In the genomic region with DNA sequence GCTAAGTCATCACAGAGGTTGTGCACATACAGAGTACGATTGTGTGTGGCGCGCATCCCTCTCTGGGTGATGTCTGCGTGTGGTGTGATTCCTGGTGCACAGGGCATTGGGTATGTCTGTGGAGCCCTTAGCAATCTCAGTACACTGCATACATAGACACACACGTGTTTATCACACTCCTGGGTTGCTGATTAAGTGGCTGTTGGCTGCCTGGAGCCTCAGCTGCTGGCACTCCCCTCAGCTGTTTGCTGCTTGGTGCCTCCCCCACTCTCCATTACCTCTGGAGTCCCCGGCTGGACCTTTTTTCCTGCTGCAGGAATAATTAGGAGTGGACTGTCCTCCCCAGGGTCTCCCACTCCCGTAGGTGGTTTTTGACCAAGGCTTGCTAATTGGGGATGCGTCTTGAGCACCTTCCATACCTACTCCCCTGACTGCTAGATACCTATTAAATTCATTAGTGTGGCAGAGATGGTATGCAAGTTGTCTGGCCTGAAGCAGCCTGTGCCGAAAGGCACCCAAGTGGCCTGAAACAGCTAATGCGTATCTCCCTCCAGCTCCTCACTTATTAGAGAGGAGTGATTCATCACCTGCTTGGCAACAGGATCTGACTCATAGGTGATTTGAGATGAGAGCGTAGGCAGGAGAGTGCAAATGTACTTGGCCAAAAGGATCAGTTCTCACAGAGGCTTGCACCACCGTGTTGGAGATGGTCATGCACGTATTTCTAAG, we compare ENCODE assay signal across 11 mouse cellular contexts. TPM values are rescaled to one million over a fixed set of nuclear protein-coding genes. Genes with fewer than 3 reads are reported as not detected.
DNase-seq lines count a peak whose midpoint lies in the region; ATAC-seq lines count a peak whose summit lies in the region.
"Had no signal": no experiment of that assay in that cellular context is flagged by ENCODE, and none has a peak within 500 bp of the region (broad histone marks: within the 10 kb centered on the region; RNA-seq: fewer than 3 reads in every experiment).

No protein-coding gene starts in this region.

- H3K36me3 ChIP-seq in hindbrain, embryonic 13.5 days = peaks cover 31% of the 10 kb centered on the region
- peaks cover 4% of the 10 kb centered on the region for H3K36me3 ChIP-seq in neural tube, embryonic 14.5 days (ENCODE audit: control insufficient read depth, insufficient read depth, low read length)

- no peak overlapping the region for H3K4me2 ChIP-seq in hindbrain, embryonic 13.5 days
- no peak overlapping the region for H3K4me2 ChIP-seq in neural tube, embryonic 14.5 days (ENCODE audit: low read depth, low read length)

- H3K4me3 ChIP-seq in hindbrain, embryonic 13.5 days = no peak overlapping the region
- no peak overlapping the region for H3K4me3 ChIP-seq in neural tube, embryonic 14.5 days (ENCODE audit: low read depth, low read length)
- H3K4me3 ChIP-seq: gastrocnemius, adult 2 months had no signal

- no peak overlapping the region for H3K9ac ChIP-seq in hindbrain, embryonic 13.5 days
- no peak overlapping the region for H3K9ac ChIP-seq in neural tube, embryonic 14.5 days (replicated peaks; ENCODE audit: low read depth, low read length)

- peaks cover 48% of the 10 kb centered on the region for H3K4me1 ChIP-seq in hindbrain, embryonic 13.5 days (replicated peaks)
- H3K4me1 ChIP-seq in neural tube, embryonic 14.5 days (ENCODE audit: control insufficient read depth, insufficient read depth, low read length) = peaks cover 19% of the 10 kb centered on the region

- DNase-seq in adrenal gland, adult (ENCODE audit: inconsistent age in 2 of 2, low spot score in 1 of 2) = peak; percentile 50 to 76
- DNase-seq in adrenal gland, adult 8-10 months = no peak
- peak; percentile 14 for DNase-seq in kidney, postnatal 10 days
- DNase-seq in kidney, postnatal 4 days = no peak
- DNase-seq in thymus, postnatal 36 days = no peak
- no peak for DNase-seq in adipocyte (ENCODE audit: low spot score)
- DNase-seq: cerebellum, postnatal 14 days; gastrocnemius, adult 2 months; lung, postnatal 36 days had no signal

- H3K9me3 ChIP-seq in hindbrain, embryonic 13.5 days = no peaks in the 10 kb centered on the region
- no peaks in the 10 kb centered on the region for H3K9me3 ChIP-seq in neural tube, embryonic 14.5 days (ENCODE audit: control insufficient read depth, low read length)

- WGBS in hindbrain, embryonic 13.5 days = 78% methylated on average over 13 of the region's 13 CpGs
- WGBS in neural tube, embryonic 14.5 days = 58% methylated on average over 13 of the region's 13 CpGs

- H3K27ac ChIP-seq in hindbrain, embryonic 13.5 days = peak overlapping the region; percentile 52
- H3K27ac ChIP-seq in neural tube, embryonic 14.5 days (ENCODE audit: low read depth, low read length) = 0 out of 2 replicates have a peak overlapping the region, but pooled peaks have one; percentile 3
- H3K27ac ChIP-seq: gastrocnemius, adult 2 months had no signal

- peak; percentile 50 for ATAC-seq in hindbrain, embryonic 13.5 days (ENCODE audit: low FRiP score)
- ATAC-seq in neural tube, embryonic 14.5 days (ENCODE audit: low read depth) = peak; percentile 58

- no peaks in the 10 kb centered on the region for H3K27me3 ChIP-seq in hindbrain, embryonic 13.5 days
- no peaks in the 10 kb centered on the region for H3K27me3 ChIP-seq in neural tube, embryonic 14.5 days (ENCODE audit: control insufficient read depth, insufficient read depth, low read length)

RNA-seq across cellular contexts. Expression of gene Jade1, which starts 50.2 kb away (rescaled TPM):
- 10 to 100 TPM; 48.6 to 76.6 (median 55.3) TPM for total RNA-seq in adrenal gland, adult 8-10 months (2022)
- polyA plus RNA-seq in hindbrain, embryonic 13.5 days (2015; fragmentation: Nextera tagmentation; extraction: Ambion mirVana) = 11.2 and 12.4 TPM in 2 replicates
- 11.6 and 13.8 TPM in 2 replicates for polyA plus RNA-seq in neural tube, embryonic 14.5 days (2014; fragmentation: Nextera tagmentation; extraction: Ambion mirVana)

Comparison
In these comparisons a context has a peak if more than half of its experiments do, and no peak if none do; other contexts are left out.
1. DNase-seq: peak in adrenal gland, adult (2 of 2) and kidney, postnatal 10 days (single experiment); none in adrenal gland, adult 8-10 months (single experiment), kidney, postnatal 4 days (0 of 2), thymus, postnatal 36 days (0 of 2) and adipocyte (single experiment).